Mouse (Mus musculus): ENCODE measurements around the gene Ikzf4.

DNA sequence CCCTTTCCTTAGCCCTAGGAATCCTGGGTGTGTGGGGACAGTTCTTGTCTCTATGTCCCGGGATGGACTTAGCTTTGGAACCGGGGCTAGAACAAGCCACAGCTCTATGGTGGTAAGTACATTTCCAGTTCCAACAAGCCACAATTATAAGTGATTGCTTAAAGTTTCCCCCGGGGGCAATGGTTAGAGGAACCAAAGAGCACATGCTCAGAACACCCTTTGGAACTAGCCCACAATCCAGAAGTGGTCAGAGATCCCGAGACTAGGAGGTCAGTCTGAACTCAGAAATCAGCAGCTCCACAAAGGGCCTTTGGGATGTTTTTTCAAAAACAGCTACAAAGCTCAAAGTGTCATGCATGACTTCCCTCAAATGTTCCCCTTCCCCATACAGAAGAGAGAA, 8.1 kb upstream of the Ikzf4 start:
- TF ChIP-seq CTCF (IDR thresholded peaks at IDR 0.05; ENCODE audit: control insufficient read depth, insufficient read depth, insufficient read length) (no peak), FOSL1 (IDR thresholded peaks at IDR 0.05; ENCODE audit: insufficient read depth, low read length, poor library complexity, severe bottlenecking) (no peak), MAX (IDR thresholded peaks at IDR 0.05) (no peak)

Measured in C2C12 (cell line).